Mouse (Mus musculus) spleen, adult 18-20 months (tissue): ENCODE data around the gene Scg2.
A peak's percentile ranks its signal among the peaks of the same experiment; 100 is the strongest.

Experiments used
- DNase-seq, 2 experiments: peaks; one replicate each; pipeline ENCODE4 v3.0.0; 2022; ENCODE audit warnings: mixed read lengths in 2 of 2

The Scg2 gene

DNA sequence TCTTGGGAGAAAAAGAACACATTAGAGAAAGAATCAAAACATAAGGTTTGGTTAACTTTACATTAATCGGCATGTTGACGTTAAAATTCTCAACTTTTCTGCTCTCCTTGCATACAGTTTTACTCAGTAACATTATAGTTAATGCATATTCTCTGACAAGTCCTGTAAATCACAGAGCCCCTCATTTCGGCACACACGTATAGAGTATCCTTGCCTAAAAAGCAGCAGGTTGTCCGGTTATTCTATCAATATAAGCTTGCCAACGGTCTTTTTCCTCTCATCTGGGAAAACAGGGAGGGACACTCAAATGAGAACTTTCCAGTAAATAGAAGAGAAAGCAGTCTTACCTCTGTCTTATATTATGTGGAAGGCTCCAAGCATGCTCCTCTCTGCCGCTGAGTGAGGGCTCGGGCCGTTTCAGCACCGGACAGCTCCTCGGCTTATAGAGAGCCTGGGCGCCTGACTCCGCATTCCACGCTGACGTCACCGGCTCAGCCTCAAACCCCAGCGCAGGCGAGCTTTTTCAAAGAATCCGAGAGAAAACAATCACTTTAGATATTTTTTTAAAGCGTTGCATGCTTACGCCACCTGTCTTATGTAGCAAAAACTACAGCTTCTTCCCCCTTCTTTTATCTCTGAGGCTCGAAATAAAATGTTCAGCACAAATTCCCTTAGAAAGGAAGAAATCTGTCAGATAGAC lies at the start of gene Scg2:
Scg2 (minus strand) TSS at position 512 of the 700 bp plus-strand sequence.
- DNase-seq, result peak in 1 of 2 experiments; percentile 3

- no peak for DNase-seq
Observed at GRCm38 (mm10) chr1:79485546-79485945, 45.6 kb upstream of the Scg2 start.

GRCm38 (mm10) chr1:79470856-79471255 lies 30.9 kb upstream of the Scg2 start:
- no peak for DNase-seq

- DNase-seq, result no peak
Observed at GRCm38 (mm10) chr1:79469871-79470270, 30.0 kb upstream of the Scg2 start.

- DNase-seq, result no peak
Observed at GRCm38 (mm10) chr1:79466585-79466984, 26.7 kb upstream of the Scg2 start.

GRCm38 (mm10) chr1:79458558-79458957 lies 18.6 kb upstream of the Scg2 start:
- no peak for DNase-seq

DNA sequence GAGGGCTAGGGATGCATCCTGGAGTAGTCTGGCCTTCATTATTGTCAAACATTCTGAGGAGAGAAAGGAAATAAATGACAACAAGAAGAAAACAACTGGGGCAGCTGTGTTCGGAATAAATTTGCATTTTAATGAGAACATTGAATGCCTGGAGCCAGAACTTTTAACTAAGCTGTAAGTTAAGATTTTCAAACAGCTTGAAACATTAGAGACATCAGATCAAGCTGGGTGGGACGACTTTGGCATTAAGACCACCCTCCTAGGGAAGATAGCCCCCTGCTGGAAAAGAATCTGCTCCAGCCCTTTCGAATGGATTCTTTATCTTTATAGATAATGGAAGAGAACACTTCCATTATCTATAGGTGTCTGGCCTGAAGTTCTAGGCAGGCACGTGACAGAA lies 14.2 kb upstream of the Scg2 start:
- no peak for DNase-seq

GRCm38 (mm10) chr1:79452339-79452738 lies 12.4 kb upstream of the Scg2 start:
- DNase-seq, result no peak

- no peak for DNase-seq
Observed at GRCm38 (mm10) chr1:79450343-79451021, 10.6 kb upstream of the Scg2 start.

DNA sequence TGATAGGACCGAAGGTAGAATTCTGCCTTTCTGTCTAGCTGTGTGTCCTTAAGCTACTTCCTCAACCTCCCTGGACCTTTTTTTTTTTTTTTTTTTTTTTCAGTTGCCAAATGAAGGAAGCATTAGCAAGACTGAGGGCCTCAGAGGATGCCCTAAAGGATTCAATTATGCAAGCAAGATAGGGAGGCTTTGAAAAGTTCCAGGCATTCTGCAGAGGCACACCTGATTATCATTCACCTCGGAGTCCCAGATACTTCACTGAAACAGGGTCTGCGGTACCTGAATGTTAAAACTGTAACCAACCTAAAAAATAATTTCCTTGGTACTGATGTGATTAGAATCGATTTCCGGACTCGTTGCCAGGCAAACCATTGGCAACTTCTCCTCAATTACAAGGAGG lies 10.0 kb upstream of the Scg2 start:
- DNase-seq, result no peak

DNA sequence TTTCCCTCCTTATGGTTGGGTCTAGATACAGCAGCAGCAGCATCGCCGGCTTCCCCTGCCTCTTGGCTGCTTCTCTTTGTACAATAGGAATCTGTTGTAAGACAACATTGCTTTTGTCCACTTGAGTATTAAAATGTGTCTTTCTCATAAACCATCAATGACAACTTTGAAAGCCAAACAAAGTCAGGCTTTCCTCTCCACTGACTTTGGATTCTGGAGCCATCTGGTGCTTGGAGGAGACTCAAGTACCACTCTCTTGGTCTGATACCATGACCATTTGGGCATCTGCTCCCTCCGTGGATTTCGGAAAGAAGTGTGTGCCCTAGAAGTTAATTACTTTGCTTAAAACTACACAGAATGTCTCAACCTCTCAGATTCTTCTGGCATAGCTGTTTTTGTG lies 5.7 kb upstream of the Scg2 start:
- no peak for DNase-seq

GRCm38 (mm10) chr1:79437755-79438154 lies 2.2 kb downstream of the Scg2 start:
- no peak for DNase-seq

DNA sequence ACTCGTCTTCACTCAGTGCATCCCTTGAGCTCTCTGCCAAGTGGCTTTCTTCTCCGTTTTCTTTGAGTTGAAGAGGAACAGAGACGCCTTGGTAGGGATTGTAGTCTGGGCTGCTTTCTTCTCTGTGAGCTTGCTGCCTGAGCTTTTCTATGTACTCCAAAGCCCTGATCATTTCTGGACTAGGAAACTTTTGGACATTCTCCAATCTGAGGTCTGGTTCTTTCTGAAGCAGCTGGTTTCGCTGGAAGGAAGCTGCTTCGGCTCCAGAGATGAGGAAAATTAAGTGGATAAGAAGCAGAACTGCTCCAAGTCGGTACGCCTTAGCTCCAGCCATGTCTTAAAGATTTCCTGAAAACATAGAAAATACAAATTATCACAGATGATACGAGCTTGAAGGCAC lies 3.2 kb downstream of the Scg2 start:
- no peak for DNase-seq

DNA sequence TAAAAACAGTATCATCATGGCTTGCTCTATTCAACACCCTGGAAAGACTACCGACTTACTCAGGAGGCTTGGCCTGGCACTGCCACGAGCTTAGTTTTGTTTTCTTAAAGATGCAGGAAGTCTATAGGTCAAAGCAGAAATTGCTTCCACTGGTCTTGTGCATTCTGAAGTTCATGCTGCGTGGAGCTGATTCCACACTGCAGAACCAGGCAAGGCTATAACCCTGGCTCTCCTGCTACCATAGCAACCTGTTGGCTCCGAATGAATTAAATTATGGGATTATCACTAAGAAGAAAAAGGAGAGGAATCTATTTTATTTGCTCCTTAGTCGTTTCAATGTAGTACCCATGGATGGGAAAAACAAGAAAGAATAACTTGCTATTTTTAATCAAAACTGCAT lies 10.9 kb downstream of the Scg2 start:
- no peak for DNase-seq

DNA sequence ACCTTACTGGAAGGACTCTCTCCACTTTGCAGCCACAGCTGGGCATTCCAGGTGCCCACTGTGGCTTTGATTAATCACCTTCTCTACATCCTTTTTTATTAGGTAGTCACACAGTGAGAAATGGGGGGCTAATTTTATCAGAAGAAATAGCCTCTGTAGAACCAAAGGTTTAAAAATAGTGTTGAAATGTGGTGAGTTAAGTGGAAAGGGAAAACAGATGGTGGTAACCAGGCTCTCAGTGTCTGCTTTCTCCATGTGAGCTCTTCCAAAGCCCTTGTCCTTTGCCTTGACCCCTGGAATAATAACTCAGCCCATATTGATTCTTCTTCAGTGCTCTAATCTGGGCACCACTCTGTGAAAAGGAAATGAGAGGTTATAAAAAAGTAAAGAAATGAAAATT lies 24.4 kb downstream of the Scg2 start:
- no peak for DNase-seq

GRCm38 (mm10) chr1:79406337-79406942 lies 33.5 kb downstream of the Scg2 start:
- DNase-seq, result no peak

DNA sequence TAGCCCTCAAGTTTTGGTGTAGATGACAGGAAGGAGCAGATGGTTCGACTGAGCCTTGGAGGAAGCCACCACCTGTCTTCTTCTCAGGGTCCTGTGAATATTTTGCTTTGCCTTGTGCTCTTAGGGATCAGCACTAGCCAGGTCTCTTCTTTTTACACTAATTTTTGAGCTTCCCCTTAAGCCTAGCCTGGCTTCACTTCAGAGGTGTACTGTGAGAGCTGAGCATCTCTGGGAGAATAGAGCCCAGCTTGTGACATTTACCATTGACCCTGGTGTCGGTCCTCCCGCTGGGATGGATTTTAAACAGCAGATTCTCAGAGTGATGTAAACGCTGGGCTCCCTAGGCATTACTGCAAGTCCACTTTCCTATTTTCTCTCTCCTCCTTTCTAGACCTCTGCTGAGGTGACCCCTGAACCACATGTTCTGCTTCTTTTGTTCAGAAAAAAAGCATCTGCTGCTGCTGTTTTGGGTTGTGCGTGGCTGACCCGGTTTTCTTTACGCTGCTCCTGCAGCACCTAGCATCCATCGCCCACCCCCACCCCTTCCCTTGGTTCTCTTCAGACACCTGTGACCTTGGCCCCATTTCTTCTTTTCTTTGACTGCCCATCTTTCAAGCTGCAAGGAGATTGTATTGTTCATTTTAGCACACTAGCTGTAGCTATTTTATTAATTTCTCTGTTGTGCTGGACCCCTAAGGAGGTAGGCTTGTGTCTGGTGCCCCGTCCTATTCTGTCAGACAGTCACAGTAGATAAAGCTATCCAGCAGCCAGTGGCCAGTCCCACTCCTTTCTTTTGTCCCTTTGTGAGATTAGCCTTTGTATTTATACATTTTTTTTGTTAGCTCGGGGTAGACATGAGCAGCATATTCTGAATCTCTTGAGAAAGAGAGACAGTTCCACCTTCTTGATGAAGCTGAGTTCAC lies 38.6 kb downstream of the Scg2 start:
- DNase-seq, result no peak

DNA sequence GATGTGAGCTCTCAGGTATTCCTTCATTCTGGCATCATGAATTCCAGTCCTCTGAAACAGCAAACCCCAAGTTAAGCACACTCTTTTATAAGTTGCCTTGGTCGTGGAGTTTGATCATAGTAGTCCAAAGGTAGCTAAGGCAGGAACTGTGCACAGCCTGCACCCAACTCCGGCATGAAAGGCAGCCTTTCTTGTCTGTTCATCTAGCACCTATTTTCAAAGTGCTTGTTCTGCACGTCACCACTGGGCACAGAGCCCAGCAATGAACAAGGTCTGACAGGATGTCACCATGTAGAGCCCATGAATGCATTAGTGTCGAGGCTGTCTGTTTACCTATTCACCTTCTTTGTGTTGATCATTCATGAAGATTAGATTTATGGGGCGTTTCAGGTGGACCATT lies 39.6 kb downstream of the Scg2 start:
- no peak for DNase-seq
